Mouse (Mus musculus) erythroblast, adult 5-6 weeks (primary cell): ENCODE measurements around the gene Pir. TPM values are rescaled to one million over a fixed set of nuclear protein-coding genes. Genes with fewer than 3 reads are reported as not detected.

Experiments used
- ATAC-seq: replicated peaks from 2 replicates; pipeline ENCODE4 v1.8.0; 2016; ENCODE audit warnings: moderate number of reproducible peaks, mild to moderate bottlenecking, moderate TSS enrichment, inconsistent platforms; ENCODE audit not compliant: poor library complexity, low FRiP score, severe bottlenecking
- total RNA-seq, 2 experiments: library from RNA; stranded (forward) in 1 of 2; stranded (reverse) in 1 of 2; fragments of 150-400 nt in 1 of 2; fragments of 200-764, 138-1000 nt in 1 of 2; gene quantifications; 2 replicates each; pipeline versions ENCODE4 v1.2.3 to v1.2.4; 2015 to 2017; ENCODE audit warnings: low replicate concordance in 2 of 2

Gene Pir
- total RNA-seq, 2 experiments from 2014 or later, result 1.9 to 10.1 TPM

GRCm38 (mm10) chrX:164419471-164419939 is 150.3 kb downstream of the Pir start, which contains the start of gene Piga:
Piga (plus strand) TSS chrX:164419787.
- ATAC-seq, result peak; percentile 97

- peak; percentile 43 for ATAC-seq
Measured at GRCm38 (mm10) chrX:164419955-164420354, 150.8 kb downstream of the Pir start.

- no peak for ATAC-seq
Measured at GRCm38 (mm10) chrX:164420518-164420917, 151.3 kb downstream of the Pir start.

Other genes with a start within 250 kb of the Pir start
- not detected in 2 replicates for gene Car5b, start 241.4 kb upstream of the Pir start, total RNA-seq (2015; ENCODE audit: low replicate concordance)
- 0.14 TPM in 1 of 2 replicates, not detected in the other for gene Car5b, start 241.4 kb upstream of the Pir start, total RNA-seq (2017; ENCODE audit: low replicate concordance)
- 10.4 and 15.9 TPM in 2 replicates for gene Siah1b, start 192.9 kb upstream of the Pir start, total RNA-seq (2015; ENCODE audit: low replicate concordance)
- 5.1 and 9.3 TPM in 2 replicates for gene Siah1b, start 192.9 kb upstream of the Pir start, total RNA-seq (2017; ENCODE audit: low replicate concordance)
- not detected in 2 replicates for gene Cltrn, start 180.5 kb upstream of the Pir start, total RNA-seq (2015; ENCODE audit: low replicate concordance)
- gene Cltrn, start 180.5 kb upstream of the Pir start, total RNA-seq (2017; ENCODE audit: low replicate concordance), result not detected in 2 replicates
- gene Ace2, start 130.0 kb upstream of the Pir start, total RNA-seq (2015; ENCODE audit: low replicate concordance), result 1.0 TPM in 1 of 2 replicates, not detected in the other
- 0.43 TPM in 1 of 2 replicates, not detected in the other for gene Ace2, start 130.0 kb upstream of the Pir start, total RNA-seq (2017; ENCODE audit: low replicate concordance)
- 3.6 and 4.6 TPM in 2 replicates for gene Bmx, start 11.2 kb upstream of the Pir start, total RNA-seq (2015; ENCODE audit: low replicate concordance)
- gene Bmx, start 11.2 kb upstream of the Pir start, total RNA-seq (2017; ENCODE audit: low replicate concordance), result 3.9 and 5.3 TPM in 2 replicates
- gene Vegfd, start 104.0 kb downstream of the Pir start, total RNA-seq (2015; ENCODE audit: low replicate concordance), result 6.7 and 14.8 TPM in 2 replicates
- 3.4 and 4.6 TPM in 2 replicates for gene Vegfd, start 104.0 kb downstream of the Pir start, total RNA-seq (2017; ENCODE audit: low replicate concordance)
- 29.9 and 38.6 TPM in 2 replicates for gene Piga, start 150.4 kb downstream of the Pir start, total RNA-seq (2015; ENCODE audit: low replicate concordance)
- 34.5 and 55.8 TPM in 2 replicates for gene Piga, start 150.4 kb downstream of the Pir start, total RNA-seq (2017; ENCODE audit: low replicate concordance)
- not detected in 2 replicates for gene Asb11, start 167.6 kb downstream of the Pir start, total RNA-seq (2015; ENCODE audit: low replicate concordance)
- 0.77 and 3.3 TPM in 2 replicates for gene Asb11, start 167.6 kb downstream of the Pir start, total RNA-seq (2017; ENCODE audit: low replicate concordance)
- gene Asb9, start 237.0 kb downstream of the Pir start, total RNA-seq (2015; ENCODE audit: low replicate concordance), result not detected in 2 replicates
- not detected in 2 replicates for gene Asb9, start 237.0 kb downstream of the Pir start, total RNA-seq (2017; ENCODE audit: low replicate concordance)